Mouse (Mus musculus) G1E (cell line): Measurements from ENCODE around the gene Mgmt.

Experiments used
- CTCF ChIP-seq: IDR thresholded peaks from 2 replicates; pipeline ENCODE4 v1.5.1; 2012; ENCODE audit warnings: low read depth, low read length, inconsistent platforms, mixed read lengths
- GATA1 ChIP-seq: IDR thresholded peaks from 2 replicates; pipeline ENCODE4 v1.6.1; 2012; ENCODE audit warnings: borderline replicate concordance, low read length, inconsistent platforms, mixed read lengths
- POLR2AphosphoS5 ChIP-seq: IDR thresholded peaks from 2 replicates; pipeline ENCODE4 v1.6.1; 2012; ENCODE audit warnings: low read depth, low read length, inconsistent platforms; ENCODE audit not compliant: insufficient replicate concordance

DNA sequence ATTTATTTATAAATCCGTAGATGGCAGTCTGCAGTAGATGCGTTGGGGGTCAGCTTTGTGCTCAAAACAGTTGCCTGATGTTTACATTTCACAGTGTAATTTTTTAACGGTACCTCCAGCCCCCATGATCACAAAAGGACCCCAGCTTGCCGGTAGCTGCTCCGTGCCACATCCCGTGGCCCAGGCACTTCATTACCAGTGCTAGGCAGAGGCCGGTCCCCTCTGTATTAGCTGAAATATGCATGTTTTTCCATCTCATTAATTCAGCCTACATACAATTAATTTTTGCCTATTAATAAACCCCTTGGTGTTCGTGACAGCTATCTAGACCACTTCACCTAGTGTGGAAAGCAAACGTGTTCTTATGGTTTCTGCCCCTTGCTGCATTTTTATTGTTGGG lies 169.8 kb downstream of the Mgmt start:
- TF ChIP-seq CTCF (no peak), GATA1 (no peak), POLR2AphosphoS5 (no peak)
